Mouse (Mus musculus) forebrain, embryonic 15.5 days (tissue): ENCODE data around the gene Orm3. TPM values are rescaled to one million over a fixed set of nuclear protein-coding genes. Genes with fewer than 3 reads are reported as not detected.
A peak's percentile ranks its signal among the peaks of the same experiment; 100 is the strongest.
"Not testable (repeated sequence)": the region's sequence is repeated elsewhere in the genome, so short reads cannot be mapped to it uniquely, and the experiment has no call there.

ENCODE experiments used
- ATAC-seq: fragments of 200-750 bp; cut with Nextera tagmentation; replicated peaks from 2 replicates; pipeline ENCODE4 v1.8.0; 2017; ENCODE audit warnings: mild to moderate bottlenecking, moderate TSS enrichment, moderate library complexity
- H3K27ac ChIP-seq: fragments of 300-500 bp; sonication (generic); replicated peaks from 2 replicates; pipeline ENCODE4 v1.5.1; 2015; ENCODE audit warnings: mild to moderate bottlenecking, inconsistent platforms
- H3K27me3 ChIP-seq: fragments of 300-500 bp; sonication (generic); 2 replicates; pipeline ENCODE4 v1.6.1; 2015; ENCODE audit warnings: inconsistent platforms
- H3K36me3 ChIP-seq: fragments of 300-500 bp; sonication (generic); 2 replicates; pipeline ENCODE4 v1.6.1; 2015; ENCODE audit warnings: mild to moderate bottlenecking, inconsistent platforms
- H3K4me1 ChIP-seq: fragments of 300-500 bp; sonication (generic); 2 replicates; pipeline ENCODE4 v1.6.1; 2015; ENCODE audit warnings: inconsistent platforms
- H3K4me2 ChIP-seq: fragments of 300-500 bp; sonication (generic); replicated peaks from 2 replicates; pipeline ENCODE4 v1.6.1; 2015; ENCODE audit warnings: mild to moderate bottlenecking, inconsistent platforms
- H3K4me3 ChIP-seq: fragments of 300-500 bp; sonication (generic); 2 replicates; pipeline ENCODE4 v1.5.1; 2015; ENCODE audit warnings: mild to moderate bottlenecking, inconsistent platforms
- H3K9ac ChIP-seq: fragments of 300-500 bp; sonication (generic); replicated peaks from 2 replicates; pipeline ENCODE4 v1.6.1; 2015; ENCODE audit warnings: mild to moderate bottlenecking, inconsistent platforms
- H3K9me3 ChIP-seq: fragments of 300-500 bp; sonication (generic); 2 replicates; pipeline ENCODE4 v1.6.1; 2016; ENCODE audit warnings: inconsistent platforms
- WGBS: fragments of 180-500 bp; shearing (Covaris S2); methylation state at CpG from one replicate; pipeline ENCODE4 v1.1.7; 2015; ENCODE audit warnings: mixed read lengths; 5-methylcytosine and 5-hydroxymethylcytosine counted together
- polyA plus RNA-seq: library from polyadenylated mRNA; unstranded; fragments of >200 nt; fragmentation: Nextera tagmentation; extraction: Ambion mirVana; gene quantifications from 2 replicates; pipeline ENCODE4 v1.2.1, GENCODE M21; 2015

Gene Orm3
- not detected in 2 replicates for polyA plus RNA-seq

- H3K9me3 ChIP-seq = no peaks in the 10 kb centered on the region
- WGBS = 78% methylated on average over 4 of the region's 4 CpGs
These were observed at the start of gene Orm3 for GRCm38 (mm10) chr4:63355877-63356665. Gene Orm3, plus strand, starts transcription at chr4:63356162.

GRCm38 (mm10) chr4:63307175-63308062 is 48.5 kb upstream of the Orm3 start:
- WGBS = 38% methylated on average over 21 of the region's 21 CpGs
- ATAC-seq = peak; percentile 80
- Histone ChIP-seq H3K9ac (no peak overlapping the region), H3K27me3 (no peaks in the 10 kb centered on the region), H3K36me3 (no peaks in the 10 kb centered on the region), H3K4me3 (no peak overlapping the region), H3K27ac (no peak overlapping the region), H3K4me1 (peaks cover 4% of the 10 kb centered on the region; the same call in 1 of the 2 replicates), H3K4me2 (no peak overlapping the region), H3K9me3 (no peaks in the 10 kb centered on the region)

More at GRCm38 (mm10) chr4:63355877-63356665, at the start of gene Orm3:
- H3K9ac ChIP-seq = no peak within 1 kb of the TSS
- no peak within 1 kb of the TSS for H3K4me3 ChIP-seq
- no peaks in the 10 kb centered on the region for H3K36me3 ChIP-seq
- ATAC-seq = no peak
- H3K27ac ChIP-seq = no peak within 1 kb of the TSS
- no peak within 1 kb of the TSS for H3K4me2 ChIP-seq
- H3K4me1 ChIP-seq = no peaks in the 10 kb centered on the region
- no peaks in the 10 kb centered on the region for H3K27me3 ChIP-seq

GRCm38 (mm10) chr4:63308316-63308715 is 47.6 kb upstream of the Orm3 start:
- H3K4me2 ChIP-seq = no peak overlapping the region
- no peak overlapping the region for H3K9ac ChIP-seq
- H3K4me1 ChIP-seq = no peaks in the 10 kb centered on the region
- WGBS = 75% methylated on average over 3 of the region's 3 CpGs
- no peaks in the 10 kb centered on the region for H3K27me3 ChIP-seq
- H3K9me3 ChIP-seq = no peaks in the 10 kb centered on the region
- no peak overlapping the region for H3K4me3 ChIP-seq
- ATAC-seq = no peak
- no peak overlapping the region for H3K27ac ChIP-seq
- no peaks in the 10 kb centered on the region for H3K36me3 ChIP-seq

- no peaks in the 10 kb centered on the region for H3K36me3 ChIP-seq
- H3K4me1 ChIP-seq = no peaks in the 10 kb centered on the region
- no peak overlapping the region for H3K4me2 ChIP-seq
- no peaks in the 10 kb centered on the region for H3K27me3 ChIP-seq
- 71% methylated on average over 10 of the region's 10 CpGs for whole genome bisulfite sequencing
- no peak overlapping the region for H3K27ac ChIP-seq
- H3K9ac ChIP-seq = no peak overlapping the region
- no peak for ATAC-seq
- no peaks in the 10 kb centered on the region for H3K9me3 ChIP-seq
- H3K4me3 ChIP-seq = no peak overlapping the region
These were observed 45.6 kb upstream of the Orm3 start for GRCm38 (mm10) chr4:63310247-63310855.

- 89% methylated on average over 7 of the region's 7 CpGs for WGBS
- Histone ChIP-seq H3K4me2 (no peak overlapping the region), H3K4me1 (no peaks in the 10 kb centered on the region), H3K9ac (no peak overlapping the region), H3K27me3 (no peaks in the 10 kb centered on the region), H3K36me3 (no peaks in the 10 kb centered on the region), H3K9me3 (no peaks in the 10 kb centered on the region), H3K4me3 (no peak overlapping the region), H3K27ac (no peak overlapping the region)
- no peak for ATAC-seq
These were observed 44.5 kb upstream of the Orm3 start for GRCm38 (mm10) chr4:63311426-63311825.

- H3K27ac ChIP-seq = no peak overlapping the region
- H3K9me3 ChIP-seq = no peaks in the 10 kb centered on the region
- WGBS = 78% methylated on average over 5 of the region's 5 CpGs
- H3K4me3 ChIP-seq = no peak overlapping the region
- no peak overlapping the region for H3K4me2 ChIP-seq
- no peaks in the 10 kb centered on the region for H3K36me3 ChIP-seq
- H3K27me3 ChIP-seq = no peaks in the 10 kb centered on the region
- H3K4me1 ChIP-seq = no peaks in the 10 kb centered on the region
- ATAC-seq = no peak
- H3K9ac ChIP-seq = no peak overlapping the region
These were observed 41.9 kb upstream of the Orm3 start for GRCm38 (mm10) chr4:63314063-63314462.

GRCm38 (mm10) chr4:63316076-63316746 is 39.8 kb upstream of the Orm3 start:
- H3K9me3 ChIP-seq = no peaks in the 10 kb centered on the region
- H3K4me1 ChIP-seq = no peaks in the 10 kb centered on the region
- H3K4me2 ChIP-seq = no peak overlapping the region
- H3K27ac ChIP-seq = no peak overlapping the region
- WGBS = 62% methylated on average over 9 of the region's 9 CpGs
- H3K4me3 ChIP-seq = no peak overlapping the region
- no peak for ATAC-seq
- H3K9ac ChIP-seq = no peak overlapping the region
- no peaks in the 10 kb centered on the region for H3K27me3 ChIP-seq
- H3K36me3 ChIP-seq = no peaks in the 10 kb centered on the region

- H3K9me3 ChIP-seq, H3K27ac ChIP-seq, H3K4me2 ChIP-seq, ATAC-seq, H3K4me1 ChIP-seq, H3K4me3 ChIP-seq, H3K9ac ChIP-seq, H3K36me3 ChIP-seq, H3K27me3 ChIP-seq: not testable (repeated sequence)
- WGBS = 25% methylated on average over 3 of the region's 3 CpGs
These were observed 36.4 kb upstream of the Orm3 start for GRCm38 (mm10) chr4:63319566-63319965.

- Histone ChIP-seq H3K27me3 (no peaks in the 10 kb centered on the region), H3K9me3 (no peaks in the 10 kb centered on the region), H3K36me3 (no peaks in the 10 kb centered on the region), H3K27ac (no peak overlapping the region), H3K4me2 (no peak overlapping the region), H3K4me3 (no peak overlapping the region), H3K9ac (no peak overlapping the region), H3K4me1 (no peaks in the 10 kb centered on the region)
- no peak for ATAC-seq
- 85% methylated on average over 8 of the region's 8 CpGs for WGBS
These were observed 32.6 kb upstream of the Orm3 start for GRCm38 (mm10) chr4:63323275-63323815.

GRCm38 (mm10) chr4:63333403-63333802 is 22.6 kb upstream of the Orm3 start:
- 80% methylated on average over 4 of the region's 4 CpGs for WGBS

GRCm38 (mm10) chr4:63338414-63339076 is 17.4 kb upstream of the Orm3 start:
- Histone ChIP-seq H3K27me3 (no peaks in the 10 kb centered on the region), H3K4me1 (no peaks in the 10 kb centered on the region), H3K4me3 (no peak overlapping the region), H3K4me2 (no peak overlapping the region), H3K9me3 (no peaks in the 10 kb centered on the region), H3K36me3 (no peaks in the 10 kb centered on the region), H3K9ac (no peak overlapping the region), H3K27ac (no peak overlapping the region)
- no peak for ATAC-seq
- WGBS = 74% methylated on average over 3 of the region's 3 CpGs

More at GRCm38 (mm10) chr4:63333403-63333802, 22.6 kb upstream of the Orm3 start:
- no peaks in the 10 kb centered on the region for H3K9me3 ChIP-seq
- no peaks in the 10 kb centered on the region for H3K36me3 ChIP-seq
- no peak overlapping the region for H3K4me3 ChIP-seq
- H3K27ac ChIP-seq = no peak overlapping the region
- ATAC-seq = no peak
- no peaks in the 10 kb centered on the region for H3K27me3 ChIP-seq
- H3K4me1 ChIP-seq = no peaks in the 10 kb centered on the region
- H3K9ac ChIP-seq = no peak overlapping the region
- H3K4me2 ChIP-seq = no peak overlapping the region
